Mouse (Mus musculus): ENCODE results near the gene Elfn1. TPM values are rescaled to one million over a fixed set of nuclear protein-coding genes. Genes with fewer than 3 reads are reported as not detected.

Elfn1 gene
- polyA plus RNA-seq, 1 experiment from 2014 or later: 0.12 TPM

DNA sequence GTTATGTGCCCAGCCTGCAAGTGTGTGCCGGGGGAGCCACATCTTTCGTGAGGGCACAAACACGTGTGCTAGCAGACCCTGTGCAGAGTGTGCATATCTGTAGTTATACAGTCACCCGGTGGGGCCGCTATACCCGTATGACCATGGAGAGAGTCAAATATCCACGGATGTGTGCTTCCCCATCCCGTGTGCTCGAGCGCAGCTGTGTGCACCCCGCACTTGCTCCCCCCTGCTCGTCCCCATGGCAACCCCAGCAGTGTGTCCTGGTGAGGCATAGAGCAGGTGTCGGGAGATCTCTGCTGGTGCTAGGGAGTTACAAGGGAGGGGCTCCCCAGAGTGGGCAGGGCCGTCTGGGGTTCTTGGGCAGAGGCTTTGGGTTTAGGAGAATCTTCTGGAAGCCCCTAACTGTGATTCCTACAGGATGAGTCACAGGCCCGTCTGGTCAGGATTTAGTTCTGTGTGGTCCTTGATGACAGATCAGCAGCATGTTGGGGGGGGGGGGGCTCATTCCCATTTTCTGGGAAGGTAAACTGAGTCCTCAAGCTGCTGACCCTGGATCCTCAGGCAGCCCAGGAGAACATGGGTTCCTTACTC is 24.3 kb downstream of the Elfn1 start:
- Histone ChIP-seq H3K36me3 (ENCODE audit: insufficient read depth) (no peaks in the 10 kb centered on the region), H3K4me1 (ENCODE audit: insufficient read depth) (peaks cover 9% of the 10 kb centered on the region; the same call in 1 of the 2 replicates), H3K4me2 (peak overlapping the region; percentile 23; the same call in 1 of the 2 replicates), H3K27me3 (ENCODE audit: insufficient read depth, low read length) (0 out of 2 replicates have a peak, but pooled peaks cover 2% of the 10 kb centered on the region), H3K9me3 (ENCODE audit: low read depth, low read length) (no peaks in the 10 kb centered on the region), H3K27ac (ENCODE audit: low read depth) (no peak overlapping the region), H3K9ac (no peak overlapping the region), H3K4me3 (ENCODE audit: low read depth, low read length) (no peak overlapping the region)
- DNase-seq: peak; percentile 32
- TF ChIP-seq CTCF (IDR thresholded peaks at IDR 0.05; ENCODE audit: low read depth): no peak
- peak; percentile 62 for ATAC-seq (ENCODE audit: insufficient read depth)
- WGBS: 19% methylated on average over 15 of the region's 15 CpGs

- 31% methylated on average over 13 of the region's 13 CpGs for WGBS
- no peak overlapping the region for H3K4me3 ChIP-seq (ENCODE audit: low read depth, low read length)
- no peaks in the 10 kb centered on the region for H3K36me3 ChIP-seq (ENCODE audit: insufficient read depth)
- H3K9ac ChIP-seq: no peak overlapping the region
- no peak for TF ChIP-seq CTCF (IDR thresholded peaks at IDR 0.05; ENCODE audit: low read depth)
- ATAC-seq (ENCODE audit: insufficient read depth) (peak; percentile 40), DNase-seq (peak; percentile 90)
- H3K9me3 ChIP-seq (ENCODE audit: low read depth, low read length): no peaks in the 10 kb centered on the region
- peaks cover 9% of the 10 kb centered on the region; the same call in 1 of the 2 replicates for H3K4me1 ChIP-seq (ENCODE audit: insufficient read depth)
- H3K27me3 ChIP-seq (ENCODE audit: insufficient read depth, low read length): 0 out of 2 replicates have a peak, but pooled peaks cover 2% of the 10 kb centered on the region
- H3K4me2 ChIP-seq: peak overlapping the region; percentile 23; the same call in 1 of the 2 replicates
- H3K27ac ChIP-seq (ENCODE audit: low read depth): no peak overlapping the region
Measured at GRCm38 (mm10) chr5:139932595-139933271, 25.0 kb downstream of the Elfn1 start.

DNA sequence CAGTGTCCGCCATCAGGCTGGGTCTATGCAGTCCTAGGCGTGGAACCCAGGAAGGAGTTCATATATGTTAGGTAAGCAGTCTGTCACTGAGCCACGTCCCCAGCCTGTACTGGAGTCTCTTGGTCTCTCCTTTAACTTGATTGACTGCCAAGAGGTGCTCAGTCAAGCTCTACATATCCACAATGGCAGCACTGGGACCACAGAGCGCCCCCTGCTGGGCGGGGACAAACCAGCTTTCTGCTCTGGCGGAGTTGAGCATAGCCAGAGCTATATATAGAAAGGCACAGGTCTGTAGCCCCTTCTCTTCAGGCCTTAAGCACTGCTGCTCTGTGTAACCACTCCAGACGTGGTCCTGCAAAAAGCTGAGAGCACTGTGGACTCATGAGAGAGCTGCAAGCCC is 25.7 kb downstream of the Elfn1 start:
- peak; percentile 68 for TF ChIP-seq CTCF (IDR thresholded peaks at IDR 0.05; ENCODE audit: low read depth)
- no peaks in the 10 kb centered on the region for H3K36me3 ChIP-seq (ENCODE audit: insufficient read depth)
- no peak overlapping the region for H3K4me2 ChIP-seq
- 0 out of 2 replicates have a peak, but pooled peaks cover 2% of the 10 kb centered on the region for H3K27me3 ChIP-seq (ENCODE audit: insufficient read depth, low read length)
- peaks cover 9% of the 10 kb centered on the region; the same call in 1 of the 2 replicates for H3K4me1 ChIP-seq (ENCODE audit: insufficient read depth)
- H3K4me3 ChIP-seq (ENCODE audit: low read depth, low read length): no peak overlapping the region
- 43% methylated on average over 7 of the region's 7 CpGs for WGBS
- no peaks in the 10 kb centered on the region for H3K9me3 ChIP-seq (ENCODE audit: low read depth, low read length)
- no peak overlapping the region for H3K9ac ChIP-seq
- no peak for ATAC-seq (ENCODE audit: insufficient read depth)
- H3K27ac ChIP-seq (ENCODE audit: low read depth): no peak overlapping the region
- peak; percentile 61 for DNase-seq

GRCm38 (mm10) chr5:139936431-139936830 is 28.7 kb downstream of the Elfn1 start:
- DNase-seq (no peak), ATAC-seq (ENCODE audit: insufficient read depth) (no peak)
- TF ChIP-seq CTCF (IDR thresholded peaks at IDR 0.05; ENCODE audit: low read depth): no peak

GRCm38 (mm10) chr5:139944697-139945096 is 37.0 kb downstream of the Elfn1 start:
- no peaks in the 10 kb centered on the region for H3K27me3 ChIP-seq (ENCODE audit: insufficient read depth, low read length)
- no peaks in the 10 kb centered on the region for H3K4me1 ChIP-seq (ENCODE audit: insufficient read depth)
- no peak overlapping the region for H3K4me3 ChIP-seq (ENCODE audit: low read depth, low read length)
- H3K4me2 ChIP-seq: no peak overlapping the region
- 24% methylated on average over 7 of the region's 7 CpGs for WGBS
- DNase-seq (no peak), ATAC-seq (ENCODE audit: insufficient read depth) (no peak)
- H3K9ac ChIP-seq: no peak overlapping the region
- H3K27ac ChIP-seq (ENCODE audit: low read depth): no peak overlapping the region
- no peaks in the 10 kb centered on the region for H3K9me3 ChIP-seq (ENCODE audit: low read depth, low read length)
- no peak for TF ChIP-seq CTCF (IDR thresholded peaks at IDR 0.05; ENCODE audit: low read depth)
- H3K36me3 ChIP-seq (ENCODE audit: insufficient read depth): no peaks in the 10 kb centered on the region

More at GRCm38 (mm10) chr5:139936431-139936830, 28.7 kb downstream of the Elfn1 start:
- Histone ChIP-seq H3K4me3 (ENCODE audit: low read depth, low read length) (no peak overlapping the region), H3K27me3 (ENCODE audit: insufficient read depth, low read length) (no peaks in the 10 kb centered on the region), H3K27ac (ENCODE audit: low read depth) (no peak overlapping the region), H3K36me3 (ENCODE audit: insufficient read depth) (no peaks in the 10 kb centered on the region), H3K9me3 (ENCODE audit: low read depth, low read length) (no peaks in the 10 kb centered on the region), H3K9ac (no peak overlapping the region), H3K4me2 (no peak overlapping the region), H3K4me1 (ENCODE audit: insufficient read depth) (peaks cover 7% of the 10 kb centered on the region; the same call in 1 of the 2 replicates)
- 66% methylated on average over 13 of the region's 13 CpGs for WGBS

GRCm38 (mm10) chr5:139945715-139946364 is 38.1 kb downstream of the Elfn1 start:
- ATAC-seq (ENCODE audit: insufficient read depth): no peak
- H3K4me3 ChIP-seq (ENCODE audit: low read depth, low read length): no peak overlapping the region
- no peak for TF ChIP-seq CTCF (IDR thresholded peaks at IDR 0.05; ENCODE audit: low read depth)
- no peak overlapping the region for H3K9ac ChIP-seq
- H3K36me3 ChIP-seq (ENCODE audit: insufficient read depth): no peaks in the 10 kb centered on the region
- H3K4me1 ChIP-seq (ENCODE audit: insufficient read depth): no peaks in the 10 kb centered on the region
- H3K9me3 ChIP-seq (ENCODE audit: low read depth, low read length): no peaks in the 10 kb centered on the region
- WGBS: 52% methylated on average over 12 of the region's 12 CpGs
- H3K27ac ChIP-seq (ENCODE audit: low read depth): no peak overlapping the region
- H3K4me2 ChIP-seq: no peak overlapping the region
- H3K27me3 ChIP-seq (ENCODE audit: insufficient read depth, low read length): no peaks in the 10 kb centered on the region
- DNase-seq: no peak

- Histone ChIP-seq H3K9me3 (ENCODE audit: low read depth, low read length) (no peaks in the 10 kb centered on the region), H3K4me2 (no peak overlapping the region), H3K27me3 (ENCODE audit: insufficient read depth, low read length) (no peaks in the 10 kb centered on the region), H3K36me3 (ENCODE audit: insufficient read depth) (no peaks in the 10 kb centered on the region), H3K9ac (no peak overlapping the region), H3K4me3 (ENCODE audit: low read depth, low read length) (no peak overlapping the region), H3K27ac (ENCODE audit: low read depth) (no peak overlapping the region), H3K4me1 (ENCODE audit: insufficient read depth) (no peaks in the 10 kb centered on the region)
- peak; percentile 30 for DNase-seq
- no peak for ATAC-seq (ENCODE audit: insufficient read depth)
- 91% methylated on average over 5 of the region's 5 CpGs for WGBS
- peak; percentile 64 for TF ChIP-seq CTCF (IDR thresholded peaks at IDR 0.05; ENCODE audit: low read depth)
Measured at GRCm38 (mm10) chr5:139947446-139947845, 39.7 kb downstream of the Elfn1 start.
